ENCODE assay signal across 13 mouse cellular contexts in the genomic region with DNA sequence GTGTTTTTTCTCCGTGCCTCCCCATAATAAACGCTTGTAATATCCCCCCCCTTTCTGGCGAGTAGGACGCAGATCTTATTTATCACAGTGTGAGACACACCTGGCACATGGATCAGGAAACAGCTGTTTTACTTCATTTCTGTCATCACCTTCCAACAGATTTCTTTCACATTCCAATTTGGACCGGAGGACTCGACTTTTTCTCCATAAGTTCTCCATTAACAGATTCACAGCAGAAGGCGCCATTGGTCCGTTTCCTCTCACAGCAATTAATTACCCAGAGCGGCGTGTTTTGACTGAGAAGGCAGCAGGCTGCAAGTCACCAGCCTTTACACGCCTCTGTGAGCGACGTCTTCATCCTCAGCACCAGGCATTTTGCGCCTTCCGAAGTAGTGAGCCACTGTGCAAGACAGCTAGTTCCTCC.
A peak's percentile ranks its signal among the peaks of the same experiment; 100 is the strongest.
DNase-seq lines count a peak whose midpoint lies in the region; ATAC-seq lines count a peak whose summit lies in the region.
"Had no signal": no experiment of that assay in that cellular context is flagged by ENCODE, and none has a peak within 500 bp of the region (broad histone marks: within the 10 kb centered on the region; RNA-seq: fewer than 3 reads in every experiment).

No protein-coding gene starts in this region.

- ATAC-seq in embryonic facial prominence, embryonic 15.5 days (ENCODE audit: insufficient number of reproducible peaks, low FRiP score, low TSS enrichment, low read depth), result no peak
- ATAC-seq in monocyte, adult 5-6 weeks (replicated peaks; ENCODE audit: insufficient number of reproducible peaks, low FRiP score, low TSS enrichment, poor library complexity, severe bottlenecking), result no peak
- no peak for ATAC-seq in activated CD4-positive, CD25-positive, alpha-beta regulatory T cell, adult 4 months

- no peaks in the 10 kb centered on the region for H3K36me3 ChIP-seq in embryonic facial prominence, embryonic 15.5 days

- no peak overlapping the region for H3K9ac ChIP-seq in embryonic facial prominence, embryonic 15.5 days

- H3K27ac ChIP-seq in embryonic facial prominence, embryonic 15.5 days (replicated peaks), result no peak overlapping the region; the same call in 1 of the 2 replicates

- peaks cover 5% of the 10 kb centered on the region; the same call in 1 of the 2 replicates for H3K4me1 ChIP-seq in embryonic facial prominence, embryonic 15.5 days

- no peaks in the 10 kb centered on the region for H3K27me3 ChIP-seq in embryonic facial prominence, embryonic 15.5 days

- no peaks in the 10 kb centered on the region for H3K9me3 ChIP-seq in embryonic facial prominence, embryonic 15.5 days (replicated peaks)

- 51% methylated on average over 15 of the region's 15 CpGs for WGBS in embryonic facial prominence, embryonic 15.5 days

- intact Hi-C loops in heart, postnatal 25 days (cut with DNase I), result no loop called here

- DNase-seq in heart, adult 8-10 months (ENCODE audit: low spot score), result peak; percentile 41
- DNase-seq in heart, postnatal 25 days (ENCODE audit: low spot score), result no peak
- peak; percentile 13 for DNase-seq in R1 (ENCODE audit: low read depth, low spot score)
- DNase-seq in kidney, postnatal 10 days, result peak; percentile 16
- DNase-seq in thymus, postnatal 0 days (ENCODE audit: low spot score), result no peak
- DNase-seq: adrenal gland, adult 2 months; gastrocnemius, postnatal 10 days; layer of hippocampus, adult 9-11 months; lung, postnatal 4 days; thymus, adult 18-20 months had no signal

- H3K4me2 ChIP-seq in embryonic facial prominence, embryonic 15.5 days (replicated peaks), result peak overlapping the region; percentile 12

- no peak overlapping the region for H3K4me3 ChIP-seq in embryonic facial prominence, embryonic 15.5 days (replicated peaks)

Comparison
In these comparisons a context has a peak if more than half of its experiments do, and no peak if none do; other contexts are left out.
1. DNase-seq: peak in heart, adult 8-10 months (single experiment), R1 (single experiment) and kidney, postnatal 10 days (single experiment); none in heart, postnatal 25 days (single experiment) and thymus, postnatal 0 days (single experiment).